Mouse (Mus musculus): ENCODE data around the gene Ccng2. TPM values are rescaled to one million over a fixed set of nuclear protein-coding genes. Genes with fewer than 3 reads are reported as not detected.
A peak's percentile ranks its signal among the peaks of the same experiment; 100 is the strongest.

The Ccng2 gene
- total RNA-seq (2017) = 55.0 and 75.0 TPM in 2 replicates

DNA sequence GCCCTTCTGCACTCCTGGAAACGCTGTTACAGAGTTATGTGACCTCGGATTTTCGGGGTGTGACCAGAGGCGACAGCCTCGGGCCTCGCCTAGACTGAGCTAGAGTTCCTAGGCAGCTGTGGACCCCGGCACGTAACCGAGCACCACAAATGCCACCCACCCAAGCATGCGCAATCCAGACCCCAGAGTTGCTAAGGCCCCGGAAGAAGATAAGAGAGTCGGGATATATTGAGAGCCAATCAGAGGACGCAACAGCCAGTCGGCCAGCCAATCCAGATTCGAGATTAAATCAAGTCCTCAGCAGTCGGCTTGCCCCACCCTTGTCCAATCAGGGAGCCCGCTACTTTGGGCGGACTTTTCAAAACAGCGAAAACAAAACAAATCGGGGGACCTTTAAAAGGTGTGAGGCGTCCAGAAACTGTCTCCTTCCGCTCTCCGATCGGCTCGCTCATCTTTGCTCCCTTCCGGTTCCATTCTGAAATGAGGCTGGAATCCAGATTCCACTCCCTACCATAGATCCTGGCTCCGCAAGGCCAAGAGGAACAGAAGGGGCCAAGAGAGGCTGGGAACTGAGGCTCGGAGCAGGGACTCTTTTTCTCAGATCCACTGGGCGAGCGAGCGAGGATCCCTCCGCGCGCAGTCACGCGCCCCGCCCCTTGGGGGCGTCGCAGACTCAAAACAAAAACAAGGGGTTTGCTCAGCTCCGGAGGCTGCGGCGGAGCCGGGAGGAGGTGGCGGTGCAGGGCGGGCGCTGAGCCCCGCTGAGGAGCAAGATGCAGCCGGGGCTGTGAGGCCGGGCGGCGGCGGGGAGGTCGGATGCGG is at the start of gene Ccng2:
Gene Ccng2, plus strand, starts transcription at position 375 of the 822 bp plus-strand sequence.
- peak; percentile 71 for ATAC-seq (replicated peaks; ENCODE audit: low read depth, poor library complexity, severe bottlenecking)

DNA sequence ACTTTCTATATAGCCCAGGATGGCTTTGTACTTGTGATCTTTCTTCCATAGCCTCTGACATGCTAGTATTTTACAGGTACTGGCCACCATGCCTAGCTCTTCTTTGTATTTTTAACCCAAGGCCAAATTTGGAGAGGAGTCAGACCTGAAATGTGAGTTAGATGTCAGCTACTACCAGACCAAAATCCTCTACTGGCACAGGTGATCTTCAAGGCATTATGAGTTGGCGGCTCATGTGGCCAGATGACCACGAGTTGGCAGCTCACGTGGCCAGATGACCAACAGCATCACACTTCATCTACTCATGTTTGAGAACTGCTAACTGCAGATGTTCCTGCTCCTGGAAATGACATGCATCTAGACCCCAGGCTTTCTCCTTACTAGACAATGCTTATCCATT is 48.7 kb upstream of the Ccng2 start:
- no peak for ATAC-seq (replicated peaks; ENCODE audit: low read depth, poor library complexity, severe bottlenecking)

DNA sequence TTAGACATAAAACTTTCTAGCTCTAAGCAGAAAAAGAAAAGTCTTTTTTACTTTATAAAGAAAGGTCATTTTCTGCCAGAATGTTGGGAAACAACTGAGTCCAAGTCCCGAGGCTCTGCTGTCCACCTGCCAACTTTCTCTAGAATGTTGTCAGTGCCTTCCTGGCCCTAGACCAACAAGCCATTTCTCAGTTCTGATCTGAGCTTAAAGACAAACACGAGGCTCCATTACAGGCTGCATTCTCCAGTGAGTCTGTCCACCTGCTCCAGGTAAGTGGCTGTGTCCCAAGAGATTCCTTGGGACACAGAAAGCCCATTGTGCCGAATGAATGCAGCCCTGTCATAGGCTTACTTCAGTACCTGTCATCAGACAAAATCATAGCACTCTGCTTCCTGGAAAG is 45.4 kb upstream of the Ccng2 start:
- ATAC-seq (replicated peaks; ENCODE audit: low read depth, poor library complexity, severe bottlenecking) = no peak

DNA sequence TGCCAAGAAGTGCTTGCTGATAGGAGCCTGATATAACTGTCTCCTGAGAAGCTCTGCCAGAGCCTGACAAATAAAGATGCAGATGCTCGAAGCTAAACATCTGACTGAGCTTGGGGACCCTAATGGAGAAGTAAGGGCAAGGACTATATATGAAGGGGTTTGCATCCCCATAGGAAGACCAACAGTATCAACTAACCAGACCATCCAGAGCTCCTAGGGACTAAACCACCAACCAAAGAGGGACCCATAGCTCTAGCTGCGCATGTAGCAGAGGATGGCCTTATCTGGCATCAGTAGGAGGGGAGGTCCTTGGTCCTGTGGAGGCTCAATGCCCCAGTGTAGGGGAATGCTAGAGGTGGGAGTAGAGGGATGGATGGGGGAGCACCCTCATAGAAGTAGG is 42.5 kb upstream of the Ccng2 start:
- no peak for ATAC-seq (replicated peaks; ENCODE audit: low read depth, poor library complexity, severe bottlenecking)

DNA sequence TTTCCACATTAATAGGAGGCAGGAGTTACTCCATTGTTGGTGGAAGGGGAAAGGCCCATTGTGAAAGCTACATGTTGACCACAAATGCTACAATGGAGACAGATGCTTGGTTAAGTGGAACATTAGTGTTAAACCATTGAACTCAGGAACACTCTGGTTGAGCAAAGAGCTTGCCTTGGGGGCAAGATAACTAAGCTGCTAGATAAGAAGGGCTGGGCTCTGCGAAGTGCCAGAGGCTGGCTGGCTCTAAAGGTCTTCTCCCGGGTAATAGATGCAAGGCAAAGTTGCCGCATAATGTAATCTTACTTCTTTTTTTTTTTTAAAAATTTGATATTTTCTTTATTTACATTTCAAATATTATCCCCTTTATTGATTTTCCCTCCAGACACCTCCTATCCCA is 39.9 kb upstream of the Ccng2 start:
- peak; percentile 72 for ATAC-seq (replicated peaks; ENCODE audit: low read depth, poor library complexity, severe bottlenecking)

DNA sequence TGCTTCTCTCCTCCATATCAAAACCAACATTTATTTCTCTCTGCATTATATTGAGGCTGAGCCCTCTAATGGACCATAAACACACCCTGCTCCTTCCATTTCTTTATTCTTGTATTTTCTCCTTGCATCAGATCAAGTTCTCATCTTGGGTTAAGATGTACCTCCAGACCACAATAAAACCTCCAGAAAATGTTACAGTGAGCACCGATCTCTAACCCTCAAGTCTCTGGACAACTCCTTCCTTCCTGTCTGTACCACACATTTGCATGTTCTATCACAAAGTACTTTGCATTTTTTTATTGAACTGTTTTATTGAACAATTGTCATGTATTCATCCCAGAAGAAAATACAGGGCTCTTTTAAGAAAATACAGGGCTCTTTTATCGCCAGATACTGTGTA is 37.5 kb upstream of the Ccng2 start:
- ATAC-seq (replicated peaks; ENCODE audit: low read depth, poor library complexity, severe bottlenecking) = peak; percentile 70

DNA sequence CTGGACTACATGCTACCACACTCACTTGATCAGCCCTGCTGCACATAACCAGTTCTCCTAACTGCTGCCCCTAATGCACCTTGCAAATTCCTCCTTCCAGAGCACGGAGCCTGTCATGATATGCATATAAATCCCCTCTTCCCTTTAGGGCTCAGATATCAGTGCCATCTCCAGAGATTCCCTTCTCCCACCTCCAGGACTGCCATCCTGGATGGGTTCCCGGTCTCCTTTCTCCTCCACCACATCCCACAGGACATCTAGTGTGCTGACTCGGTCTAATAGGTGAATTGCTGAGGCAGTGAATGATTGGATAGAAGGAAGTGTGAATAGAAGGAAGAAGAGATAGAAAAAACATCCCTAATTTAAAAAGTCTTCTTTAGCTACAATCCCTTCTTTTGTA is 35.3 kb upstream of the Ccng2 start:
- ATAC-seq (replicated peaks; ENCODE audit: low read depth, poor library complexity, severe bottlenecking) = no peak

DNA sequence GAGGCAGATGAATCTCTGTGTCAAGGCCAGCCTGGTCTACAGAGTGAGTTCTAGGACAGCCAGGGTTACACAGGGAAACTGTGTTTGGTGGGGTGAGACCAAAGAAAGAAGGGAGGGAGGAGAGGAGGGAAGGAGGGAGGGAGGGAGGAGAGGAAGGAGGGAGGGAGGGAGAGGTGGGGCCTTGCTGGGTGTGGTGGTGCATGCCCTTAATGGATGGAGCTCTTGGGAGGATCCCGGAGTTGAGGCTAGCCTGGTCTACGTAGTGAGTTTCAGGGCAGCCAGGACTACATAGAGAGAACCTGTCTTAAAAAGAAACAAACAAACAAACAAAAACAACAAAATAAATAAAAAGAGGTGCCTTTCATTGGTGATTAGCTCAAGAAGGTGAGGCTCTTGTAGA is 34.2 kb upstream of the Ccng2 start:
- no peak for ATAC-seq (replicated peaks; ENCODE audit: low read depth, poor library complexity, severe bottlenecking)

DNA sequence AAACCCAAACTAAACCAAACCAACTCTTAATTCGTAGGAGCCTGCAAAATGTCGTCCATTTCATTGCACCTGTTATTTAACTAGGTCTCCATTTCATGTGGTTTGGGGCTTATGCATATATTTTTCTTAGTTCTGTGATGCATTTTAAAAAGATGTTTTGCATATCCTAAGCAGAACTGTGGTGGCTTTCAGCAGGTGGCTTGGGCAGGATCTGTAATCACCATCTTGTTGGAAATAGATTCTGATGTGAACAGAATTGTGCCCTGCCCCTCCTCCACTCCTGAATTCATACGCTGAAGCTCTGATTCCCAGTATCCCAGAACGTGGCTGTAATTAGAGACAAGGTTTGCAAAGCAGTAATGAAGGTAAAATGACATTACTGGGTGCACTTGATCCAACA is 32.9 kb upstream of the Ccng2 start:
- ATAC-seq (replicated peaks; ENCODE audit: low read depth, poor library complexity, severe bottlenecking) = no peak

DNA sequence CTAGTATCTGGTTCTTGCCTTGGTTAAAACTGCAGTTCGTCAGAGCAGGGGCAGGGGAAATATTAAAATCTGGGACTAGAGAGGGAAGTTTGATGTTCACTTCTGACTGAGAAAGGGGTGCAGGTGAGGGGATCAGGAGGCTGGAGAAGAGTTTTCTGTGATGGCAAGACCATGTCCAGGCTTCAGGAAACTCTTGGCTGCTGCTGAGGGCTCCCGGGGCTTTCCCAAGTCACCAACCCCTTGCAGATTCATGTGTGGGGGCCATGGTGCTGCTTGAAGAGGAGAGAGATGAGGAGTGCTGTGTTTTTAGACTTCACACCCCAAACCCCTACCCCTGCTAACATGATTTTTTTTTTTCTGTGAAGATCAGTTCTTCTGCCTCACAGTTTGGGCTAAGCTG is 32.5 kb upstream of the Ccng2 start:
- ATAC-seq (replicated peaks; ENCODE audit: low read depth, poor library complexity, severe bottlenecking) = no peak

DNA sequence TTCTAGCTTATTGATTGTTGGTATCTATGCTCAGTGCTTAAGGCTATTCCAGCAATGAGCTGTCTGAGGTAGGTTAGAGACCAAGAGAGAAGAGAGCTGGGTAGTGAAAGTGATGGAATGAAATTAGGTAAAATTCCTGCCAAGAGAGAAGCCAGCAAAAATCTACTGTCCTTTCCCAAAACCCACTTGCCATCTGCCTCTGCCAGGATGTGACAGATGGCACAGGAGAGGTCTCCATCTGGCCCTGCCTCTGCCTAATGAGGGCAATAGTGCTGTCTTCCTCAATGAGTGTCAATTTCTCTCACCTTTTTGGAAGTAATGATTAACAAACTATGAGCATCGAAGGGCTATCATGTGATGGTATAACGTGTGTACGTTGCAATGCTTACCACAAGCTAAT is 31.2 kb upstream of the Ccng2 start:
- ATAC-seq (replicated peaks; ENCODE audit: low read depth, poor library complexity, severe bottlenecking) = no peak

DNA sequence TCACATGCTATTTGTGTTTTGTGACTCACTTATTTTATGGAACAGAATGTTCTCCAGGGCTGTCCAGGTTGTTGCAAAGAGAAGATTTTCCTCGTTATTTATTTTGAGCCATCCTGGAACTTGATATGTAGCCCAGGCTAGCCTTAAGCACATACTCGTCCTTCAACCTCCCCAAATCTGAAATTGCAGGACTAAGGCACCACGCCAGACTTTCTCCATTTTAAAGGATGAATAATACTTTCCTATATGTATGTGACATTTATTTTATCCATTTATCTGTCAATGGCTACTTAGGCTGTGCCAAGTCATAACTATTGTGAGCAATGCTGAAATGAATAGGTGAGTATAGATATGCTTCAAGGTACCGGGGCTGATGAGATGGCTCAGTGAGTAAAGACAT is 30.5 kb upstream of the Ccng2 start:
- no peak for ATAC-seq (replicated peaks; ENCODE audit: low read depth, poor library complexity, severe bottlenecking)

DNA sequence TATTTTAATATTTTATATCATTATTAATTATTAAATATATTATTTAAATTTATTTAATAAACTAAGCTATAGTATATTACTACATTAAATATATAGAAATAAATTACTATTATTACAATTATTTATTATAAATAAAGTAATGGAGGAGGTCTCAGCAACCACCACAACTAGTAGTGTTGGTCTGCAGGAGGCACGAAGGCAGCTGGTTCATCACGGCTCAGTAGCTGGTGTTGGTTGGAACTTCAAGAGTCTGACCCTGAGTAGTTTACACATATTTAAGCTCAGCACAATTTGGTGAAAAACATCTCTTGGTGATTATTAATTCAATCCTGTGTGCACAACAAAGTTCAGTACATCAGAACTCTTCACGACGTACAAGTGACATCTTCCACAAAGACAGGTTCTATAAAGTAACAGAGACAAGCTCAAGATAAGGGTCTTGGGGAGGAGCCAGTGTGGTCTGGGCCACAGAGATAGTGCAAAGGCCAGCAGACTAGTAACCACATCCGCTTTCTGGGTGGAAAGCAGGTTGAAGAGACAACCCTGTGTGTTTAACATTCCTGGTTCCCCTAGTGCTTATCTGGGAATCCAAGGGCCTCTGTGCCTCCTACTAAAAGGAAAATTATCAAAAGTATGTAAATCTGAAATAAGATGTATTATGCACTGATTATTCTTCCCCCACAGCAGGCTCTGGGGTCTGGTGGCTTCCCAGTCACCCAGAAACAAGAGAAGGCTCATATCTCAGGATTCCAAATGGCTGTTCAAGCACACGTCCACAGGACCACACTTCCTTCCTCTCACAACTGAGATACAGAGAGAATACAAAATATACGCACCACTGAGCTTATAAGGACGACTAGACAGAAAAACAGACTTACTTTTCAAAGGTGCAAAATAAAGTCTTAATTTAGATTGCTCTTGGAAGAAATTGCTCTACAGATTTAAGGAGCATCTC is 27.2 kb upstream of the Ccng2 start:
- ATAC-seq (replicated peaks; ENCODE audit: low read depth, poor library complexity, severe bottlenecking) = peak; percentile 94

DNA sequence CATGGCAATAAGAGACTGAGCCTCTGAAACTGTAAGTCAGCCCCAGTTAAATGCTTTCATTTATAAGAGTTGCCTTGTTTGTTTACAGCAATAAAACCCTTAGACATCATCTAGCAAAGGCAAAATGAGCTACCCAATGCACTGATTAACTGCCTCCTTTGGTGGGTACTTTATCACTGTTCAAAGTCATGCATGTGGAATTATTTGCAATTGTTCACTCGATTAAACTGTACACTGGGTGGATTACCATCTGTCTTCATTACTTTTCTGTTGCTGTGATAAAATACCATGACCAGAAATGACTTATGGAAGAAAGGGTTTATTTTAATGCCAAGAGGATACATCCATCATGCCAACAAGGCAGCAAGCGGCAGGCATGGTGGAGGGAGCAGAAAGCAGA is 21.8 kb upstream of the Ccng2 start:
- ATAC-seq (replicated peaks; ENCODE audit: low read depth, poor library complexity, severe bottlenecking) = no peak

DNA sequence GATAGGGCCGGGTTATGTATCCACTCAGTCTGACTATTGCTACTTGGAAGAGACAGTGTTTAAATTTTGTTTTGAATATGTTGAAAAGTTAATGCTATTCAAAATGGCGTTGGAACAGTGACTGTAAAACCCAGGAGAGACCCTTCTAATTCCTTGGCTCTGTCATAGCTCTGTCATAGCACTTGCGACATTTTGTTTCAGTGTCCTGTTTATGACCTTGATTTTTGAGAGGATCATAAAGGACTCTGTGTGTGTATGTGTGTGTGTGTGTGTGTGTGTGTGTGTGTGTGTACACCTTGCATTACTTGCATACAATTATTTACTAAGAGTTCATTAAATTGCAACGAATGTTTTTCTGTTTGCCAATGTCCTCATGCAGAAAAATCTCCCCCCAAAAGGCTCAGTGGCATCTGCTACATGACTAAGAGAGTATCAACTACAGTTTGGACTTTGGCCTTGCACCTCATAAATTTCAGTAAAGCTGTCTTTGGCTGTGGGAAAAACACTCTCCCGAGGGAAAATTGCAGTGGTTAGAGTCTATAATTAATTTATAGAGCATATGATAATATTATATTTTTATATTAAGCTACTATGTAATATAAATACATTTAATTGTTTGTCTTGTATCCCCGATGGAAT is 17.0 kb upstream of the Ccng2 start:
- ATAC-seq (replicated peaks; ENCODE audit: low read depth, poor library complexity, severe bottlenecking) = no peak

DNA sequence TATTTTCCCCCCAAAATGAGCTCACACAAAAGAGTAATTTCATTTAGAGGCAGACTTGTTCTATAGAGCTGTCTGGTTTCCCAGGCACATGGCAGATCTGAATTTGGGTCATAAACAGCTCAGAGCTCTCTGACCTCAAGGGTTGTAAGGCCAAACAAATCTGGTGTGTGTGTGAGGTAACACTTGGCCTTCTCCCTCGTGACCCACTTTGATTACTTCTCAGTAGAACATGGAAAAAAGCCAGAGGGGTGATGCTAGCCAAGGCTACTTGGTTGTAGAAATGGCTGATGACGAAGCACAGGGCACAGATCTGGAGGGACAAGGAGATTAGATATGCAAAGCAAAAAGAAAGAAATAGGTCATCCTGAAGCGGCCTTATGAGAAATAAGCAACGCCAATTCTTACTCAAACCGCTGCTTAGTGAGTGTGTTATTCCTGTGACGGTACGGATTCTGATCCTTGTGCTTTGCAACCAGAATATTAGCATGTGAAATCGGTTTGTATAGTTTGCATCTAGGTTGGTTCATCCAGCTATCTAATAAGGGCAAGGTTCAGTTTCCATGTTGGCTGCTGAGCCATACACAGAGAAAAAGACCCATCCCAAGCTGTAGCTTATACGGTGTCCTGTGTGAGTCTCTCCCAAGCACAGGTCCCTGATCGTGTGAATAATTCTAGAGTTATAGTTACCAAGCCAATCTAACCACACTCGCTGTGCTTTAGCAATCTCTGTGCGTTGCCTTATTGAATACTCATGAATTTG is 15.9 kb upstream of the Ccng2 start:
- ATAC-seq (replicated peaks; ENCODE audit: low read depth, poor library complexity, severe bottlenecking) = no peak

DNA sequence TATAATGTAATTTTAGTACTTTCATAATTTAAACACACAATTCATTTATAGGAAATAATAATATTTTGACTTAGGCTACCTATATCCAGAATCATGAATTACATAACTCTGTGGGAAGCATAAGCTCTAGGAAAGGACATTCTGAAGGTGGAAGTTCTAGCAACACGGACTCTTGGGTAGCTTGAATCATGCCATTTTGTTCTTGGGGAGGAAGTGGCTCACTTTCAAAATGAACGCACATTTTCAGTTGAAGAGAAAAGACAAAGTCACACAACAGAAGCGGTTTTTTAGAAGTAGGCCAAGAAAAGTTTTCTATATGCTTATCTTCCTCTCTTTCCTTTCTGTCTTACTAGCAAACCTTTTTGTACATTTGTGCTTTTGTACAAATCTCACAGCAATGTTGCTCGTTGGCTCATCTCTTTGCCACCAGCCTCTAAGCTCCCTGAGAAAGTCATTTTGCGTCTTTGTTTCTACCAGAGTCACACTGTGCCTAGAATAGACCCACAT is 11.2 kb upstream of the Ccng2 start:
- no peak for ATAC-seq (replicated peaks; ENCODE audit: low read depth, poor library complexity, severe bottlenecking)

DNA sequence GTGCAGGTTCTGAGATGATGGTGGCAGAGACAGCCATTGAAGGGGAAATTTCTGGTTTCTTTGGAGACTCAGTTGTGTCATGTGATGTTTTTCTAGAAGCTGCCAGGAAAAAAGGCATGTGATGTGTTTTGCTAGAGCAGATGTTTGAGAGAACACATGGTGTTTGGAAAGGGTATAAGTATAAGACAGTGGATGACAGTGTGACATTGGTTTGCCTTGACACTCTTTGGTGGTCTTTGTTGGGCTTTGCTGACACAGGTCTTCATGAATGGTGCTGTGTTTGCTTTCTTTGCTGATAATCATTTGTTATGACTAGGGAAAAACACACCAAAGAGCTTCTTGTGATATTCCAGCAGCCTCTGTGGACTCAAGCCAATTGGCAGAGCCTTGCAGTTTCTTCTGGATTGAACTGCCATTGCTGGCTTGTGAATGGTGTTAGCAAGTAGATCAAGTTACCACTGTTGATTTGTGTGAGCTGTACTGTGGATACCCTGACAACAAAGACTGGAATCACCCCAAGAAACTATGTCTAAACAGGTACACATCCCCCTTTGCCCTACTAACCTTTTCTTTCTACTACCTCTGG is 10.1 kb upstream of the Ccng2 start:
- ATAC-seq (replicated peaks; ENCODE audit: low read depth, poor library complexity, severe bottlenecking) = no peak

DNA sequence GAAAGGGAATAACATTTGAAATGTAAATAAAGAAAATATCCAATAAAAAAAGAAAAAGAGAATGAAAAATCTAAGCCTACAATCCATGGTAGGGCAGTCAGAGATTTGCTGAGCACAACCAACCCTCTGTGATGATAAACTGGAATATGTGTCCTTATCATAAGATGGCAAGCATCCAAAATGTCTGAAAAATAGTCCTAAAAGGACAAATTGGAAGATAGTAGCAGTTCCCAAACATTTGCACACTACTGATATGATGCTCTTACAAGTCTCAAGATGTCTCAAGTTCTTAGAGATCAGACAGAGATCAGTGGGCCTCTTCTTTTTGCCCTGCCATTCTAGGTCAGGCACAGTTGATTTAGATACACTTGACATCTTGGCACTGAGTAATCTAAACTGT is 7.7 kb upstream of the Ccng2 start:
- no peak for ATAC-seq (replicated peaks; ENCODE audit: low read depth, poor library complexity, severe bottlenecking)

All from common myeloid progenitor, adult 5-6 weeks (primary cell).